Mouse (Mus musculus): Measurements from ENCODE around the gene Gm20388.

DNA sequence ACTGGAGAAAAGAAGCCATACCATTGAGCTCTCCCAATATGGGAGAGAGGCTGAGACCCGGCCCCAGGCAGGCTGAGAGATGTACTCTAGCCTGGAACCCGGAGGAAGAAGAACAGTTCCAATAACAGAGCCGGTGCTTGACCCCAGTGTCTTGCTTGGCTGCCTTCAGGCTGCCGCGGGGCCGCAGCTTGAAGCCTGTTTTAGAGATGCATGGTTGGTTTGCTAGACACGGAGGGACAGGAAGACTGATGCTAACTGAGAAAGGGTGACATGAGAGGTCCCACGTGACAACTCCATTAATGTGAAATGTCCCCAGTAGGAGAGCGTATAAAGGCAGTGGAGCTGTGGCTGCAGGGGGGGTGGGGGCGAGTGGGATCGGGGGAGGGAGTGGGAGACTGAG lies 438.3 kb downstream of the Gm20388 start:
- TF ChIP-seq CTCF (IDR thresholded peaks at IDR 0.05; ENCODE audit: low read depth, low read length) (no peak), POLR2AphosphoS5 (IDR thresholded peaks at IDR 0.05; ENCODE audit: insufficient replicate concordance, low read depth, low read length) (no peak), GATA1 (IDR thresholded peaks at IDR 0.05; ENCODE audit: borderline replicate concordance, low read length) (no peak)

All from G1E (cell line).